Mouse (Mus musculus) thymus, postnatal 25 days (tissue): ENCODE results near the gene Hist1h1d.
"Not testable (repeated sequence)": the region's sequence is repeated elsewhere in the genome, so short reads cannot be mapped to it uniquely, and the experiment has no call there.

ENCODE experiments used
- DNase-seq: peaks from one replicate; pipeline ENCODE4 v3.0.0; 2022

Hist1h1d gene

DNA sequence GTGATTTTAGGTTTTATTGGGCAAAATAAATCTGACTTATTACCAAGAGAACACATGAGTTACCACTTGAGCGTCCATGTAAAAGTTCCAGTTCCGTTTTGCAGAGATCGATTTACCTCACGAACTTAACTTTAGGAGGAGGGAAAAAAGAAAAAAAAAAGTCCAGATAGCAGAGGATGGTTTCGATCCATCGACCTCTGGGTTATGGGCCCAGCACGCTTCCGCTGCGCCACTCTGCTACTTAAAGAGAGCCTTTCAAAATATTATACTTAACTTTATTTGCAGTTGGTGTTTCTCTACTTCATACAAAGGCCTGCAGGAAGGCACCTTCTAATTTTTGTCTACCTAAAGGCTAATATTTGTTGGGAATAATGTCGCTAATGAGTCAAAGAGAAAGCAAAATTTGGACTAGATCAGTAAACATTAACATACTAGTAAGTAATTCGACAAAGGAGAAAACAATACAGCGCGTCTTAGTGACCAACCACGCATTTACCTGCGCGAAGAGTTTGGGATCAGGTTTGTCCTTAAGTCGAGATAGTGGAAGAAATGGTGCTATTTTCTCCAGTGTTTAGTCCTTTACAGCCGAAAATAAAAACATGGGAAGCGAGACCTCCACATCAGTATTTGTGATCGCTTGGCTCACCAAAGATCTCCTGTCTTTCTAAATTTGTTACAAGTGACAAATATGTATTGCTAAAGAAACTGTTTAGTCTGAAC is 22.7 kb upstream of the Hist1h1d start:
- DNase-seq = peak; percentile 75

DNA sequence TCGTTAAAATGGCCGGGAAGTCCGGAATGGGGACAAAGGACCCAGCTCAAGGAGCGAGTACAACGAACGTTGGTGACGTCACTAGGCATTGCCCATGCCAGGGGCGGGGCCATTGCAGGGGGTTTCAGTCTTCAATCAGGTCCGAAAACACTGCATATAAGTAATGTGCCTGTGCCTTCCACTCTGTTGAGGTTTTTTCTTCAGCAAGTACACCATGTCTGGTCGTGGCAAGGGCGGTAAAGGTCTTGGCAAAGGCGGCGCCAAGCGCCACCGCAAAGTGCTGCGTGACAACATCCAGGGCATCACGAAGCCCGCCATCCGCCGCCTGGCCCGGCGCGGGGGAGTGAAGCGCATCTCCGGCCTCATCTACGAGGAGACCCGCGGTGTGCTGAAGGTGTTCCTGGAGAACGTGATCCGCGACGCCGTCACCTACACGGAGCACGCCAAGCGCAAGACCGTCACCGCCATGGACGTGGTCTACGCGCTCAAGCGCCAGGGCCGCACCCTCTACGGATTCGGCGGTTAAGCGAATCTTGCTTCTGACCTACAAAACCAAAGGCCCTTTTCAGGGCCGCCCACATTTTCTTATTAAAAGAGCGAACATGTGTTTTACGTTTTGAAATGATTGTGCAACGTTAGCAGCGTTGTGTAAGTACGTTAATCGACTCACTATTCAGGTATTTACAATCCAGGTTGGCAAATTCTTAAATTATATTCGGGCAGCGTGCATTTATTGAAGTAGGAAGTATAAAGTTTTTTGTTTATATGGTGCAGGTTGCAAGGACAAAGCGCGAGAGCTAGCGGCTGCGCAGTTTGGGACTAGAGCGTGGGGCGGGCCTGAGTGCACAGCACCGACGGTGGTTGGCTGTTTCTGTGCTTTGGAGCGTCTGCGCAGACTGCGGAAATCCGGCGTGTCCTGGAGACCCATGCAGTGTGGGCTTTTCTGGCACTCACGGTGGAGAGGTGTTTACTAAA is 21.9 kb upstream of the Hist1h1d start, which contains the start of gene Hist1h4h:
Gene Hist1h4h, plus strand, starts transcription at position 150 of the 975 bp plus-strand sequence.
- DNase-seq = peak; percentile 98

DNA sequence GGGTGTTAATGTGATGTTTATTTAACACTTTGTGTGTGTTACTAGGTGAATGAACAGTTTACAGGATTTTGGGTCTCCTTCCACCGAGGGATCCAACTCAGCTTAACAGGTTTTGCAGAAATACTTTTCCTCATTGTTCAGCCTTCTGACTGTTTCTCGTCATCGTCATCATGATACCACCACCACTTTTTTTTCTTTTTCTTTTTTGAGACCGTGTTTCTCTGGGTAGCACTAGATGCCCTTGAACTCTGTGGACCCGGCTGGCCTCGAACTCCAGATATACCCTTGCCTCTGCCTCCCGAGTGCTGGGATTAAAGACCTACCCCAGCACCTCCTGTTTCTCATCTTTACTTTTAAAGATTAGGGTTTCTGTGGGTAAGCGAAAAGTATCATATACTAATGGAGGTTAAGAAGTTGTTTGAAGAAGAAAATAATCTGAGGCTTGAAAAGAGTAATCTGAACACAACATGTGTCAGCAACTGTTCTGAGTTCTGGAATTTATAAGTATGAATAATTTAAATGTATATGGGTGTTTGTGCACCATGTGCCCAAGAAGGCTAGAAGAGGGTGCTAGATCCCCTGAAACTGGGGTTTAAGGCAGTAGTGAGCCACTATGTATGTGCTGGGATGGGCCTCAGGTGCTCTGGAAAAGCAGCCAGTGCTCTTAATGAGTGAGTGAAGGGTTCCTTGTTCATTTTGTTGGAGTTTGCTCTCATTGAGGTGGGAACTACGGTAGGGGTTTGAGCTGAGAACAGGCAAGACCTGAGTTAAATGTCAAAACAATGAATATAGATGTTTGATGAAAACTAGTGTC is 20.6 kb upstream of the Hist1h1d start:
- DNase-seq = no peak

DNA sequence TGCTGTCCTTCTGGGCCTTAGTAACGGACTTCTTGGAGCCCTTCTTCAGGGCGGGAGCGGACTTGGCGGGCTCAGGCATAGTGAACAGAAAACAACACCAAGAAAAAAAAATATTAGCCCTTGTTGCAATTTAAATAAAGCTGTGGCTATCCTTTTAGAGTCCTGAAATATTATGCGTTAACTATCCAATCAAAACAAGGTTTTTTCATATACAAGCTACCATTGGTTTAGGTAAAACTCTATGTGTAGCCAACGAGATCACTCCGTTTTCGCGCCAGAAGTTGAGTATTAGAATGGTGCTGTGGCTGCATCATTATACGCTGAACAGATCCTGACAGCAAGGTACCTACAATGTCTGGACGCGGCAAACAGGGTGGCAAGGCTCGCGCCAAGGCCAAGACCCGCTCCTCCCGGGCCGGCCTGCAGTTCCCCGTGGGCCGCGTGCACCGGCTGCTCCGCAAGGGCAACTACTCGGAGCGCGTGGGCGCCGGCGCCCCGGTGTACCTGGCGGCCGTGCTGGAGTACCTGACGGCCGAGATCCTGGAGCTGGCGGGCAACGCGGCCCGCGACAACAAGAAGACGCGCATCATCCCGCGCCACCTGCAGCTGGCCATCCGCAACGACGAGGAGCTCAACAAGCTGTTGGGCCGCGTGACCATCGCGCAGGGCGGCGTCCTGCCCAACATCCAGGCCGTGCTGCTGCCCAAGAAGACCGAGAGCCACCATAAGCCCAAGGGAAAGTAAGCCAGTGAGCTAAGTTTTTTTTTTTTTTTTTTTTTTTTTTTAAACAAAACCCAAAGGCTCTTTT is 19.3 kb upstream of the Hist1h1d start, which contains the start of gene Hist1h2af:
Gene Hist1h2af, plus strand, starts transcription at position 347 of the 808 bp plus-strand sequence.
- DNase-seq = peak; percentile 76

DNA sequence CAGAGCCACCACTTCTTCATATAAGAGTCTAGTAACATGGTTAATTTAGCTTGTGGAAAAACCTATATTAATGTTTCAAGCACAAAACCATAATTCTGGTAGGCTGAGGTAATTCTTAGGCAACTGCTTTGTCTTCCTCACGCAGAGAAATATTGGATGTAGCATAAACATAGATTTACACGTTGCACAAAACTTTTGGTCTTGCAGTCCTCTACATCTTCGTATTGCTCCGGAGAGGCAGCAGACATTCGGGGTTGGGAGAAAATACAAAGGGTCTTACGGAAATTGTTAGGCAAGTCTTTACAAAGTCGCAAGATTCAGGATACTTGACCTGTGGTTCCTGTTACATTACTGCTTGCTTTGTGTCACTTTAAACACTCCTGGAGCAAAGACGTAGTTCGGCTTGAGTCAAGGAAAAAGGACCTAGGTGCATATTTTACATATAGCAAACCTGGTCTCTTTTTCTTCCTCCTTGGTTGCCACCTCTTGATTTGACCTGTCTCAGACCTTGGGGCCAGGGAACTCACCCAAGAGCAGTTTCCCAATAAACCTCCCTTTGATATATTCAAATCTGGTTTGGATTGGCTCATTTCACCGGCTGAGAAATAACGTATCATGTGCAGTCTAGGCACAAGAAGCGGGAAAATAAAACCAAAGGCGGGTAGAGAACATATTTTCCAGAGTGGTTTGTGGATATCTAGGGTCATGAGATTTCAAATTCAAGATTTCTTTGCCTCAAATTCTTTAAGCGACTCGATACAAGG is 18.5 kb upstream of the Hist1h1d start:
- DNase-seq = peak; percentile 39

DNA sequence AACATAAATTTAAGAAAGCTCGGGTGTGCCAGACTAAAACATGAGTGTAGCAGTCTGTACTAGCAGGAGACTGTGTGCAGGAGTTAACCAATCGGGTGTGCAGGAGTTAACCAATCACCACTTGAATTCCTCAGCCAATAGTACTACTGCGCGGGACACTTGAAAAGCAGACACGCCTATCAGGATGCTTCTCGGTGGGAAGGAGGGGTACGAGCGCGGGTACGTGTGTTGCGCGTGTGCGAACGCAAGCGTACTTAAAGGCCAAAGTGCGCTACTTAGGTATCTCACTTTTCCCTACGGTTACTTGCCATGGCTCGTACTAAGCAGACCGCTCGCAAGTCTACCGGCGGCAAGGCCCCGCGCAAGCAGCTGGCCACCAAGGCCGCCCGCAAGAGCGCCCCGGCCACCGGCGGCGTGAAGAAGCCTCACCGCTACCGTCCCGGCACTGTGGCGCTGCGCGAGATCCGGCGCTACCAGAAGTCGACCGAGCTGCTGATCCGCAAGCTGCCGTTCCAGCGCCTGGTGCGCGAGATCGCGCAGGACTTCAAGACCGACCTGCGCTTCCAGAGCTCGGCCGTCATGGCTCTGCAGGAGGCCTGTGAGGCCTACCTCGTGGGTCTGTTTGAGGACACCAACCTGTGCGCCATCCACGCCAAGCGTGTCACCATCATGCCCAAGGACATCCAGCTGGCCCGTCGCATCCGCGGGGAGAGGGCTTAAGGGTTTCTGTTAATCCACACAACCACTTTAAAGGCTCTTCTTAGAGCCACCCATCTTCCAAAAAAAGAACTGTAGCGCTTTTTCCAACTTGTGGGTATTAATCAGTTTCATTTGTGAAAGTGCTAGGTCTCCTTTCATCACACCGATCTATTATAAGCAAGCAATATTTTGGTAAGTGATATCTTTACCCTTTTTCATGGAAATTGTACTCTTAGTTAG is 17.7 kb upstream of the Hist1h1d start, which contains the start of gene Hist1h3g:
Gene Hist1h3g, plus strand, starts transcription at position 286 of the 939 bp plus-strand sequence.
- peak; percentile 89 for DNase-seq

DNA sequence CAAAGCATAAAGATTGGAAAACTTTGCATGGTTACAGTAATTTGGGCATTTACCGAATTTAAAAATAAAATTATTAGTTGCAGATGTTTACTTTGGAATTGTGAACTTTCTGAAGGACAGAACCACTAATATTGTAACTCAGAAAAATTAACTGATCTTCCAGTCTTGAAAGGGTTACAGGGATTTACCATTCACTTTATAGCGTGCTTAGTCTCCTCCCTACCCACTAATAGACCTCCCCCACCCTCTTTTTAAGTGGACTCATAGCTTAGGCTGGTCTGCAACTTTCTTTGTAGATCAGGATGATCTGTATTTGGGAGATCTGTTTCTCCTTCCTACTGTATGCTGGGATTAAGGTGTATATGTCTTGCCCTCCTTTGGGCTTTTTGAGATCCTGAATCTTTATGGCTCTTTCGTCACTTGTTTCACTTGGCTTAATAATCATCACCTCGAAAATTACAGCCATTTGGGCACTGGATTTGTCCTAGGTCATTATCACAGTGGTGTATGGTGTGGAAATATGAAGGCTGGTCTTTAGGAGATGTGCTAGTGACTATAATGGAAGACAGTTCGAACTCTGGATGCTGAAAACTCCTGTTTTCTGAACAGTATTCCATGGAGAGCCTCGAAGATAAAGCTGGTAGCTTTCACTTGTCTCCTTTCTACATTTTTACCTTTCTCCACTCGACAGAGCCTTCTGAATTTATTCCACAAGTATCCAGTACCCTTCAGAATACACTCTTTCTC is 16.8 kb upstream of the Hist1h1d start:
- DNase-seq = no peak

DNA sequence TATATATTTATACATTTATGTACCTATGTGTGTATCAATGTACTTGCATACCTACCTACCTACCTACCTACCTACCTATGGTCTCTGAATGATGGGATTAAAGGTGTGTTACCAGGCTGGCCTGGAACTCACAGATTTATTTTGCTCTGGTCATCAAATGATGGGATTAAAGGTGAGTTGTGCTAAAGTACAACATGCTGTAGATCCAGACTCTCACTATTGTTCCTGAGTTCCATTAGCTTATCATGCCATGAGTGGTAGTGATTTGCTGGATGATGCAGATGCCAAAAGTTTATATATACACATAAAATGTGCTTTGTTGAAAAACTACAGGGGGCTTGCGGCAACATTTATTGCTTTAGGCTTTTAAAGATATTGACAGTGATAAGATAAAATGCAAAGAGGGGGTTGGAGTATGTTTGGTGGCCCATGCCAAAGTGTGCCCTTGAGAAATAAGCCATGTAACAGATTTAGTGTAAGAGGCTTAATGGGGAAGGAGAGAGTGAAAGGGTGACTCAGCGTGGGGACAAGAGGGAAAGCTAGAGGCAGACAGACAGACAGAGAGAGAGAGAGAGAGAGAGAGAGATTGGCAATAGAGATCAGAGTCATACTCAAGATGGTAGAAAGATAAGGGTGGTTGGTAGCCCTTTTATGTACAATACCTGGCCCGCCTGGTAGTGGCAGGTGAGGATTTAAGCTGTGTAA is 15.9 kb upstream of the Hist1h1d start:
- DNase-seq = no peak

DNA sequence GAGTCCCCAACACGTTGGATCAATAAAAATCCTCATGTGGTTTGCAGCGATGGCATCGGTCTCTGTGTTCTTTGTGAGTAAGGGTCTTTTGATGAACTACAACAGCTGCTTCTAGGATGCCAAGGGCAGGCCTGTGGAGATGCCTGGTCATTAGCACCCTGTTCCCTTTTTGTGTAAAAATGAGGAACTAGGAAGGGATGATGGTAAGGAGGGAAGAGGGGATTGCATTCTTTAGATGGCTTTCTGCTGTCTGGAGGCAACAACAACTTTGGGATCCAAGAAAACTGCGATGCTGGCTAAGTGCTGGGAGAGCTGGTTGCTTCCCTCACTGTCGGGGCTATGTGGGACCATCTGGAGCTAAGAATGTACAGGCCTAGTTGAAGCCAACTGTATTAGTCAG is 14.8 kb upstream of the Hist1h1d start:
- no peak for DNase-seq

DNA sequence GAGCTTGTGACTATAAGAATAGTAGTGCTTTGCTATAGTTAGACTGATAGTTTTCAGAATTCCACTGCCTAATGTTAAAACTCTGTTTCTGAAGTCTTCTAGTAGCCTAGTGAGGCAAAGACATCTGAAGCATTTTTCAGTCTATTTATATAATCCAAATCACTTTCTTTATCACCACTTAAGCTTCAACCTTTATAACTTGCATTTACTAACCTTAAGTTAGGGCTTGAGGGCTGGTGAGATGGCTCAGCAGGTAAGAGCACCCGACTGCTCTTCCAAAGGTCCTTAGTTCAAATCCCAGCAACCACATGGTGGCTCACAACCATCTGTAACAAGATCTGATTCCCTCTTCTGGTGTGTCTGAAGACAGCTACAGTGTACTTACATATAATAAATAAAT is 13.2 kb upstream of the Hist1h1d start:
- DNase-seq = not testable (repeated sequence)

DNA sequence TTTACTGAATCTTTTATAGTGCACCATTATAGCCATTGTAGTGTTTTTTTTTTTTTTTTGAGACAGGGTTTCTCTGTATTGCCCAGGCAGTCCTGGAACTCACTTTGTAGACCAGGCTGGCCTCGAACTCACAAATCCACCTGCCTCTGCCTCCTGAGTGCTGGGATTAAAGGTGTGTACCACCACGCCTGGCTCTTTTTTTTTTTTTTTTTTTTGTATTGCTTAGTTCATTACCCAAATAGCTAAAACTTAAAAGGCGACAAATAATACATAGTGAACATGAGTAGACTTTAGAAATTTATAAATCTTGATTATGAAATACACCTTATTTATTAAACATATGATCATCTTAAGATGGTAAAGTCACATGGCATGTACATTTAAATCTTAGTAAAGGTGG is 11.6 kb upstream of the Hist1h1d start:
- DNase-seq = no peak

DNA sequence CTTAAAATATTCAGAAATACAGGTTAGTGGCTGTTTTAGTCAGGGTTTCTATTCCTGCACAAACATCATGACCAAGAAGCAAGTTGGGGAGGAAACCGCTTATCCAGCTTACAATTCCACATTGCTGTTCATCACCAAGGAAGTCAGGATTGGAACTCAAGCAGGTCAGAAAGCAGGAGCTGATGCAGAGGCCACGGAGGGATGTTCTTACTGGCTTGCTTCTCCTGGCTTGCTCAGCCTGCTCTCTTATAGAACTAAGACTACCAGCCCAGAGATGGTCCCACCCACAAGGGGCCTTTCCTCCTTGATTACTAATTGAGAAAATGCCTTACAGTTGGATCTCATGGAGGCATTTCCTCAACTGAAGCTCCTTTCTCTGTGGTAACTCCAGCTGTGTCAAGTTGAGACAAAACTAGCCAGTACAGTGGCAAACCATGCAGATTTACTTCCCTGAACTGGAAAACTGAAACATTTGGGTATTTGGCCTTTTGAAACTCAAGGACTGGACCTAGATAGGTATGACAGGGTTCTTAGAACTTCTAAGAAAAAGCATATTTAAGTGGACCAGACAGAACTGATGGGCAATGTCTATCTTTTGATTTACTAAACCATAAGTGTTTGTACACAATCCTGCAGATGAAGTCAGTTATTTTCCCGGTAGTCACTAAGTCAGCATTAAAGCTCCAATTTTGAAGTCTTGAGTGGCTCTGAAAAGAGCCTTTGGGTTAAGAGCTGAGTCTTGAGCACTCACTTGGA is 10.7 kb upstream of the Hist1h1d start:
- not testable (repeated sequence) for DNase-seq

DNA sequence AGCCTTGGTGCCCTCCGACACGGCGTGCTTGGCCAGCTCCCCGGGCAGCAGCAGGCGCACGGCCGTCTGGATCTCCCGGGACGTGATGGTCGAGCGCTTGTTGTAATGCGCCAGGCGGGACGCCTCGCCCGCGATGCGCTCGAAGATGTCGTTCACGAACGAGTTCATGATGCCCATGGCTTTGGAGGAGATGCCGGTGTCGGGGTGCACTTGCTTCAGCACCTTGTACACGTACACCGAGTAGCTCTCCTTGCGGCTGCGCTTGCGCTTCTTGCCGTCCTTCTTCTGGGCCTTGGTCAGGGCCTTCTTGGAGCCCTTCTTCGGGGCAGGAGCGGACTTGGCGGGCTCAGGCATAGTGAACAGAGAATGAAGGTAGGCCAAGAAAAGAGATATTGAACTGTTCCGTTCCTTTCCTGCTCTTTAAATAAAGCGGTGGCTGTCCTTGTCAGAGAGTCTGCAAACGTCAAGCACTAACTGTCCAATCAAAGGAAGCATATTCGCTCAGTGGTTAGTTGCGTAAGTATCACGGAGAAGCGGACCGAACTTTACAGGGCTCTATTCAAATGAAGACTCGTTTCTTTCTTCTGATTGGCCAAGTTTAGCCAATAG is 10.0 kb upstream of the Hist1h1d start, which contains the start of gene Hist1h2bh:
Gene Hist1h2bh, minus strand, starts transcription at position 394 of the 609 bp plus-strand sequence.
- peak; percentile 81 for DNase-seq

DNA sequence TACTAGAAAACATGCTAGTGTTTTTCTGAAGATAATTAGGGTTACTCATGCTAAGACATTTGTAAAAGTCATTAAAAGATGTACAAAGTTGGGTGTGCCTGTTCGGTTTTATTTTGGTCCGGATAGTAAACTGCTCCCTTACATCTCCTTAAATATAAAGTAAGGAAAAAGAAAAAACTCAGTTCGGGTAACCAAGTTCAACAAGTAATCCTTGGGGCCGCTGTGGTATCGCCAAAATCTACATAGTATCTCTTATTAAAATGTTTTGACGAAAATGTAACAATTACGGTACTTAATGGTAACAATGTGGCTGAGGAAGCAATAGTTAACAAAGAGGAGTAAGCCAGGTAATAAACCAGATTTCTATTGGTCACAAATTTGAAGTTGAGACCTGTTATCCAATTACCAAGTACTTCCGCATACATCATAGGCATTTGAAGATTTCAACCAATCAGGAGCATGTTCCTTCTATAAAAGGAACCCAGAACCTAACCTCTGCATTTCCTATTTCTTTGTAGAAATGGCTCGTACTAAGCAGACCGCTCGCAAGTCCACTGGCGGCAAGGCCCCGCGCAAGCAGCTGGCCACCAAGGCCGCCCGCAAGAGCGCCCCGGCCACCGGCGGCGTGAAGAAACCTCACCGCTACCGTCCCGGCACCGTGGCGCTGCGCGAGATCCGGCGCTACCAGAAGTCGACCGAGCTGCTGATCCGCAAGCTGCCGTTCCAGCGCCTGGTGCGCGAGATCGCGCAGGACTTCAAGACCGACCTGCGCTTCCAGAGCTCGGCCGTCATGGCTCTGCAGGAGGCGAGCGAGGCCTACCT is 8.9 kb upstream of the Hist1h1d start, which contains the start of gene Hist1h3f:
Gene Hist1h3f, plus strand, starts transcription at position 88 of the 822 bp plus-strand sequence.
- peak; percentile 82 for DNase-seq

DNA sequence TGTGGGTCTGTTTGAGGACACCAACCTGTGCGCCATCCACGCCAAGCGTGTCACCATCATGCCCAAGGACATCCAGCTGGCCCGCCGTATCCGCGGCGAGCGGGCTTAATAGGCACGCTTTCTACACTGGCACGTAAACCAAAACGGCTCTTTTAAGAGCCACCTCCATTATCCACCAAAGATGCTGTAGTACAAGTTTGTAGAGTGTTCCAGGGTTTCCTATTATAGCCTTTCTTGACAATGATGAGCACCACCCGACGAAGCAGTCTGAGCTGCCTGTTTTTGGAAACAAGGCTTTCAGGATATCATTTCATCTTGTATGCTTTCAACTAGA is 8.3 kb upstream of the Hist1h1d start:
- DNase-seq = peak; percentile 50

DNA sequence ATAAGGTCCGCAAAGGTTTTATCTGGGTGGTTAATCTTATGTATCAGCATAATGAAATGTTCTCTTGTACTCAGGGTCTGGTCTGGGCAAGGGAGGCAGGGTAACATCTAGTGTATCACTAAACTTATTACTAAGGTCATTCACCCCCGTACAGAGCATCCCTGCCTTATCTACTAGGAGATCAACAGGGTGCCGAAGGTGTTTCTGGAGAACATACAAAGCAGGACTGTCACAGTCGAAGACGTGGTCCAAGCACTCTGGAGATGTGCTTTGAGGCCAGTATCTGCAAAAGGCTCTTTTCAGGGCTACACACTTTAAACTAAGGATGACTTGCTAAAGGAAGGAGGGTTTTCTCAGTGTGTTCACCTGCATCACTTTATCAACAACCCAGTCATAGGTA is 6.4 kb upstream of the Hist1h1d start:
- no peak for DNase-seq
